Mouse (Mus musculus) heart, embryonic 10.5 days (tissue): ENCODE results near the gene Tox2. TPM values are rescaled to one million over a fixed set of nuclear protein-coding genes. Genes with fewer than 3 reads are reported as not detected.

Source experiments
- DNase-seq: peaks from one replicate; pipeline ENCODE4 v3.0.0-alpha.2; 2017; ENCODE audit warnings: low spot score
- H3K27ac ChIP-seq: fragments of 300-500 bp; sonication (generic); 2 replicates; pipeline ENCODE4 v1.5.1; 2016; ENCODE audit warnings: mild to moderate bottlenecking
- H3K27me3 ChIP-seq: fragments of 300-500 bp; sonication (generic); 2 replicates; pipeline ENCODE4 v1.6.1; 2016; ENCODE audit warnings: mild to moderate bottlenecking; ENCODE audit not compliant: poor library complexity, insufficient read depth, severe bottlenecking
- H3K36me3 ChIP-seq: fragments of 300-500 bp; sonication (generic); 2 replicates; pipeline ENCODE4 v1.6.1; 2016; ENCODE audit warnings: mild to moderate bottlenecking, moderate library complexity
- H3K4me1 ChIP-seq: fragments of 300-500 bp; sonication (generic); 2 replicates; pipeline ENCODE4 v1.6.1; 2016; ENCODE audit warnings: mild to moderate bottlenecking
- H3K4me3 ChIP-seq: fragments of 300-500 bp; sonication (generic); 2 replicates; pipeline ENCODE4 v1.5.1; 2016; ENCODE audit warnings: mild to moderate bottlenecking, moderate library complexity
- H3K9me3 ChIP-seq: fragments of 300-500 bp; sonication (generic); 2 replicates; pipeline ENCODE4 v1.6.1; 2016; ENCODE audit warnings: mild to moderate bottlenecking, moderate library complexity
- WGBS: fragments of 180-500 bp; shearing (Covaris S2); methylation state at CpG from one replicate; pipeline ENCODE4 v1.1.7; 2016; 5-methylcytosine and 5-hydroxymethylcytosine counted together
- polyA plus RNA-seq: library from polyadenylated mRNA; unstranded; fragments of >200 nt; fragmentation: Nextera tagmentation; extraction: Ambion mirVana; gene quantifications from 2 replicates; pipeline ENCODE4 v1.2.1, GENCODE M21; 2016

Gene Tox2
- polyA plus RNA-seq, 1 experiment from 2014 or later, result 2.0 TPM

- 89% methylated on average over 1 of the region's 1 CpGs for WGBS
- Histone ChIP-seq H3K9me3 (no peaks in the 10 kb centered on the region), H3K27me3 (peaks cover 33% of the 10 kb centered on the region), H3K4me1 (peaks cover 74% of the 10 kb centered on the region), H3K4me3 (no peak overlapping the region), H3K36me3 (peaks cover 74% of the 10 kb centered on the region), H3K27ac (no peak overlapping the region)
- no peak for DNase-seq
These were observed 169.7 kb downstream of the Tox2 start for GRCm38 (mm10) chr2:163372627-163373026.

Other genes starting within 250 kb of the Tox2 start
- gene Sgk2, start 215.8 kb upstream of the Tox2 start, polyA plus RNA-seq, result 0.28 TPM in 1 of 2 replicates, not detected in the other
- 40.6 and 45.6 TPM in 2 replicates for gene Ift52, start 185.8 kb upstream of the Tox2 start, polyA plus RNA-seq
- gene Mybl2, start 148.4 kb upstream of the Tox2 start, polyA plus RNA-seq, result 30.2 and 38.2 TPM in 2 replicates
- gene Gtsf1l, start 115.3 kb upstream of the Tox2 start, polyA plus RNA-seq, result not detected in 2 replicates
- gene Jph2, start 194.9 kb downstream of the Tox2 start, polyA plus RNA-seq, result 32.5 and 43.7 TPM in 2 replicates
- 65.0 and 74.3 TPM in 2 replicates for gene Oser1, start 221.6 kb downstream of the Tox2 start, polyA plus RNA-seq
- gene Gdap1l1, start 235.4 kb downstream of the Tox2 start, polyA plus RNA-seq, result 0.21 and 1.1 TPM in 2 replicates